Mouse (Mus musculus) fibroblast of lung, adult 2 months (primary cell): ENCODE data around the gene Tas2r114.

Source experiments
- DNase-seq: peaks from one replicate; pipeline ENCODE4 v3.0.0-alpha.2; 2011; ENCODE audit warnings: low read depth

Gene Tas2r114

DNA sequence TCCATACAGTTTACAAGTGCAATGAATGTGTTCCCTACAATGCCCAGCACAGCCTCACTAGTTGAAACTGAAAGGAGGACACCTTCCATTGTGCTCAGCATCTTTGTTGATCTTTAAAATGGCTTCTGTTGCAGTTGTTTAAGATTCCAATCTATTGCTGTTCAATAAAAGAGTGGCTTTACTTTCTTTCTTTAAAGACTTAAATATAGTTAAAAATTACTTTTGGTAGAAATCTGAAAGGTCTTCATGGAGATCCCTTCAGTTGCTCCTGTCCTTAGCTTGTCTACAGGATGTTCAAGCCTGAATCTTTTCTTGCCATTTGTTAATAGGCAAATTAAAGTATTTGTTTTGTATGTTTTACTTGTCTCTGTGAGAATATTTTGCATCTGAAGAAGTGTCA lies at the start of gene Tas2r114:
TSS of gene Tas2r114 (minus strand) at position 101 of the 400 bp plus-strand sequence.
- no peak for DNase-seq

DNA sequence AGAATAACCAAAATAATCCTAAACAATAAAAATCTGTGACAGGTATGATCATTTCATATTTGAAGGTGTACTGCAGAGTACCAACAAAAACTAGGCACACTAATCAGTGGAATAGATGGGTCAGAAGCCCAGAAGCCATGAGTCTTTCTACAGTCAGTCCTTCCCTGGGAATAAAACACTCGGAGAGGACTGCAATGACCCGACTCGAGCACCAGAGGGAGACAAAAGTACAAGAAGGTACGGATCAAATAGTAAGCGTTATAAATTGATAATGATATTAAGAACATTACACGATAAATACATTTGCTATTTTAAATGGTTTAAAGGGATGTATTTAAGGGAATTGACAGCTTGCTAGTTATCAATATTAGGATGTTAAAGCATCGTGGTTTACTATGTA lies 22.9 kb upstream of the Tas2r114 start:
- DNase-seq = no peak

DNA sequence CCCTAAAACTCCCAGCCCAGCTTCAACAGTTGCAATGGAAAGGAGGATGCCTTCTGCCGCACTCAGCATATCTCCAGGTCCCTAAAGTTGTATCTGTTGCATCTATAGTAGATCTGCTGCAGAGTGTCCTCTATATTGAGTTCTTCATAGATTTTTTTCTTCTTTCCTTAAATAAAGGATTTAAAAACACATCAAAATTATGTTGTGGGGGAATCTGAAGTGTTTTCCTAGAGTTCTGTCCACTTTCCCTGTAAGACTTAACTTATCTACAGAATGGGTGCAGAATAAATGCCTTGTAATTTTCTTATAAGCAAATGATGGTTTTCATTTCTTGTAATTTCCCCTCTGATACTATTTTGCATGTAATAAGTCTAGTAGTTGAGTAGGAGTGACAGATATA lies 2.5 kb downstream of the Tas2r114 start, which contains the start of gene Tas2r105:
TSS of gene Tas2r105 (minus strand) at position 101 of the 400 bp plus-strand sequence.
- no peak for DNase-seq

GRCm38 (mm10) chr6:131685644-131686043 lies 4.2 kb downstream of the Tas2r114 start, which contains the start of gene Tas2r104:
TSS of gene Tas2r104 (minus strand) at chr6:131685744.
- no peak for DNase-seq

DNA sequence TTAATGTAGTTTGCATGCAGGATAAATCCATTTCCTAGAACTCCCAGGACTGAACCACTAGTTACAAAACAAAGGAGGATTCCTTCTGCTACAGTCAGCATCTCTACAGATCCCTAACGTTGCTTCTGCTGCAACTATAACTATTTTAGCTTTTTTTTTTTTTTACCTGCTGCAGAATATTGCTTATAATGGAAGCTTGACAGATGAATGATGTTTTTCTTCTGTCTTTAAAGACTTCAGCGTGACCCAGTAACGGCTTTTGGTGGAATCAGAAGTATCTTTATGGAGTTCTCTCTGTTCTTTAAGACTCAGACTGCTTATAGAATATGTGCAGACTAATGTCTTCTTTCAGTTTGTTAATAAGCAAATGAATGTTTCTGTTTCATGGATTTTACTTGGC lies 11.1 kb downstream of the Tas2r114 start, which contains the start of gene Tas2r106:
TSS of gene Tas2r106 (minus strand) at position 101 of the 400 bp plus-strand sequence.
- DNase-seq = no peak

- no peak for DNase-seq
Measured at GRCm38 (mm10) chr6:131660049-131660448, 29.8 kb downstream of the Tas2r114 start, which contains the start of gene Tas2r107. TSS of gene Tas2r107 (minus strand) at chr6:131660149.
